Mouse (Mus musculus) embryonic facial prominence, embryonic 14.5 days (tissue): ENCODE measurements around the gene Chd9. TPM values are rescaled to one million over a fixed set of nuclear protein-coding genes. Genes with fewer than 3 reads are reported as not detected.

Experiments
- ATAC-seq: fragments of 200-750 bp; cut with Nextera tagmentation; 2 replicates; pipeline ENCODE4 v1.8.0; 2017; ENCODE audit warnings: low read depth, moderate number of reproducible peaks, moderate TSS enrichment
- DNase-seq: peaks from one replicate; pipeline ENCODE4 v3.0.0-alpha.2; 2015; ENCODE audit warnings: low spot score
- H3K27ac ChIP-seq: fragments of 300-500 bp; sonication (generic); replicated peaks from 2 replicates; pipeline ENCODE4 v1.5.1; 2014; ENCODE audit warnings: low read depth, mild to moderate bottlenecking, low read length, moderate library complexity
- H3K27me3 ChIP-seq: fragments of 300-500 bp; sonication (generic); replicated peaks from 2 replicates; pipeline ENCODE4 v1.6.1; 2014; ENCODE audit warnings: low read length; ENCODE audit not compliant: control insufficient read depth, insufficient read depth
- H3K36me3 ChIP-seq: fragments of 300-500 bp; sonication (generic); 2 replicates; pipeline ENCODE4 v1.6.1; 2014; ENCODE audit warnings: low read length, mixed read lengths; ENCODE audit not compliant: control insufficient read depth, insufficient read depth
- H3K4me1 ChIP-seq: fragments of 300-500 bp; sonication (generic); 2 replicates; pipeline ENCODE4 v1.6.1; 2014; ENCODE audit warnings: antibody characterized with exemption, low read length; ENCODE audit not compliant: control insufficient read depth, insufficient read depth
- H3K4me2 ChIP-seq: fragments of 300-500 bp; sonication (generic); 2 replicates; pipeline ENCODE4 v1.6.1; 2014; ENCODE audit warnings: low read depth, mild to moderate bottlenecking, low read length, moderate library complexity, mixed read lengths
- H3K4me3 ChIP-seq: fragments of 300-500 bp; sonication (generic); 2 replicates; pipeline ENCODE4 v1.5.1; 2014; ENCODE audit warnings: low read depth, mild to moderate bottlenecking, low read length
- H3K9ac ChIP-seq: fragments of 300-500 bp; sonication (generic); 2 replicates; pipeline ENCODE4 v1.6.1; 2014; ENCODE audit warnings: low read depth, mild to moderate bottlenecking, low read length, moderate library complexity, mixed read lengths
- H3K9me3 ChIP-seq: fragments of 300-500 bp; sonication (generic); 2 replicates; pipeline ENCODE4 v1.6.1; 2016; ENCODE audit warnings: low read length; ENCODE audit not compliant: control insufficient read depth
- WGBS: fragments of 180-500 bp; shearing (Covaris S2); extraction: QIAGEN DNeasy Blood & Tissue Kit; methylation state at CpG from one replicate; pipeline ENCODE4 v1.1.7; 2014; 5-methylcytosine and 5-hydroxymethylcytosine counted together
- polyA plus RNA-seq: library from polyadenylated mRNA; unstranded; fragments of >200 nt; fragmentation: Nextera tagmentation; extraction: Ambion mirVana; gene quantifications from 2 replicates; pipeline ENCODE4 v1.2.1, GENCODE M21; 2014

Gene Chd9
- polyA plus RNA-seq, 1 experiment from 2014 or later = 123 TPM

DNA sequence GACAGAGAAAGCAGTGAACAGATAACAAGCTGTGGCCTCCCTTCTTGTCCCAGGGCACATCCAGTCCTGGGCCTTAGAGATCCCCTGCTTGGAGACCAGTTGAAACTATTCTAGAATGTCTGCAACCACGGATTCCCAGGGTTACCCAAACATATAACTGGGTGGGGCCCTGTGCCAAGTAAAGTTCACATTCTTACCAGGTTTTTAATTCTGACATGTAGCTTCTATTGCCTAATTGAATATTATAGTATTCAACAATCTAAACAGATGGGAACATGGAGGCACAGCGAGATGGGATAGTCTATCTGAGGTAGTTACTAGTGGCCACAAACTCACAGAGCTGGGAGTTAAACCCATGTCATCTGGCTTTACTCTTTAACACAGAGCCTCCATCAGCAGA lies 10.9 kb upstream of the Chd9 start, which contains the start of gene Gm19935:
TSS of gene Gm19935 (minus strand) at position 101 of the 400 bp plus-strand sequence.
- Histone ChIP-seq H3K9me3 (no peaks in the 10 kb centered on the region), H3K4me2 (no peak within 1 kb of the TSS), H3K4me3 (no peak within 1 kb of the TSS), H3K36me3 (no peaks in the 10 kb centered on the region), H3K27ac (no peak within 1 kb of the TSS), H3K4me1 (no peaks in the 10 kb centered on the region), H3K9ac (no peak within 1 kb of the TSS), H3K27me3 (no peaks in the 10 kb centered on the region)
- DNase-seq (no peak), ATAC-seq (peak; percentile 22; the same call in 1 of the 2 replicates)
- WGBS = 74% methylated on average over 2 of the region's 2 CpGs

DNA sequence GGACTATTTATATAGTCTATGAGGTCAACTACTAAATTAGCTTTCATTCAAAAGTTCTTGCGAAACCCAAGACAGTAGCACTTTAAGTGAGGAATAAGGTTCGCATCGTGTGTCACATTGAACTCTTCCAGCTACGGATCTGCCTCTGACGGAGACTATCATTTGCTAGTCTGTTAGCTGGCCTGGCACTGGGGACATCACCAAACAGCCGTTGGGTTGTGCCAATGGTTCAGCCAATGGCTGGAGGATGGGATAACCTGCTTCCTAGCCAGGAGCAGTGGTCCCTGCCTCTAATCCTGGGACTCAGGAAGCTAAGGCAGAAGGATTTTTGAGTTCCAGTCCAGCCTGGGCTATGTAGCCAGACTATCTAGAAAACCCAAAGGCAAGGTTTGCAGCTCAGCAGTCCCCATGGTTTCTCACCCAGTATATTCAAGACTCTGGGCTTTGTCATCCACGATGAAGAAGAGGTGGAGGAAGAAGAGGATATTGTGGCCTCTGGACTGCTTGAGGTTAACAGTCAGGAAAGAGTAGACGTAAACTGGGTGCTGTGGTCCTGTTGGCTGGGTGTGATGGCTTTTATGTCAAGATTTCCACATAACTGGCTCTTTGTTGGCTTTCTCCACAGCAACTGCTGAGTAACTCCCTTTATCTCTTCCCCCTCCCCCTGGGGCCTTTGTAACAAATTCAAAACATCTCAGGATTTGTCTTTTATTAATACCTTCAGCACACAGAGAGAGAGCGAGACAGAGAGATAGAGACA lies 8.4 kb upstream of the Chd9 start:
- Histone ChIP-seq H3K27ac (no peak overlapping the region), H3K36me3 (no peaks in the 10 kb centered on the region), H3K4me1 (no peaks in the 10 kb centered on the region), H3K9me3 (0 out of 2 replicates have a peak, but pooled peaks cover 8% of the 10 kb centered on the region), H3K27me3 (no peaks in the 10 kb centered on the region), H3K9ac (no peak overlapping the region), H3K4me3 (no peak overlapping the region), H3K4me2 (no peak overlapping the region)
- DNase-seq (no peak), ATAC-seq (no peak)
- 84% methylated on average over 9 of the region's 9 CpGs for whole genome bisulfite sequencing

DNA sequence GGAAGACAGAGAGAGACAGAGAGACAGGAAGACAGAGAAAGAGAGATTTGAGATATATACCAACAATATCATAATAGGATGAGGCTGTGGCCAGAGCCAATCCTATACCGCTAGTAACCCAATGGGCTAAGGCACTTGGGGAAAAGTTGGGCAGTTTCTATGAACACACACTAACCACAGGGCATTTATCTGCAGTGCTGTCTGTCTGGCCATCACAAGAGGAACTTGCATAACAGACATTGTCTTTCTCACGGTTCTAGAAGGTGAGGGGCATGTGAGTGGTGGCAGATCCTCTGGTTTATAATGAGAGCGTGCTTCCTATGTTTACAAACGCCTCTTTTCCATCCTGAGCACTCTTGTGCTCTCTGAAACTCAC lies 7.8 kb upstream of the Chd9 start:
- no peaks in the 10 kb centered on the region for H3K36me3 ChIP-seq
- H3K27ac ChIP-seq = no peak overlapping the region
- no peak for ATAC-seq
- no peak overlapping the region for H3K4me2 ChIP-seq
- H3K4me3 ChIP-seq = no peak overlapping the region
- DNase-seq = no peak
- 85% methylated on average over 4 of the region's 4 CpGs for WGBS
- no peaks in the 10 kb centered on the region for H3K27me3 ChIP-seq
- H3K4me1 ChIP-seq = no peaks in the 10 kb centered on the region
- H3K9me3 ChIP-seq = 0 out of 2 replicates have a peak, but pooled peaks cover 8% of the 10 kb centered on the region
- no peak overlapping the region for H3K9ac ChIP-seq

DNA sequence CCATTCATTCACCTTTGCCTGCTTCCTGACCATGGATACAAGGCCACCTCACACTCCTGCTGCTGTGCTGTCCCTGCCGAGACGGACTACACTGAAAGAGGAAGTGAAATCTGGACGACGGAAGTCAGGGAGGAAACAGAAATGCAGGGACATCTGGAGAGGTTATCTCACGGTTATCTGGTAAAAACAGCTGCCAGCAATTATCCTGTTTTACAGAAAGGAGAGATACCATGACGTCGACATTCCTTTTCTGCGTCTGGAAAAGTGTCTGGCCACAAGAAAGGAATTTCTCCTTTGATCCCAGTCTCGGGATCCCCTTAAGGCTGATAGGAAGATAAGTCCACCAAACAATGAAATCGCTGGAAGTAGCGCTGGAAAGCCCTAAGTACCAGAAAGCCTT lies 5.7 kb upstream of the Chd9 start:
- Histone ChIP-seq H3K4me3 (no peak overlapping the region), H3K9me3 (0 out of 2 replicates have a peak, but pooled peaks cover 8% of the 10 kb centered on the region), H3K36me3 (no peaks in the 10 kb centered on the region), H3K27me3 (no peaks in the 10 kb centered on the region), H3K27ac (no peak overlapping the region), H3K9ac (no peak overlapping the region), H3K4me1 (no peaks in the 10 kb centered on the region), H3K4me2 (no peak overlapping the region)
- ATAC-seq (no peak), DNase-seq (peak; percentile 36)
- WGBS = 13% methylated on average over 11 of the region's 11 CpGs

DNA sequence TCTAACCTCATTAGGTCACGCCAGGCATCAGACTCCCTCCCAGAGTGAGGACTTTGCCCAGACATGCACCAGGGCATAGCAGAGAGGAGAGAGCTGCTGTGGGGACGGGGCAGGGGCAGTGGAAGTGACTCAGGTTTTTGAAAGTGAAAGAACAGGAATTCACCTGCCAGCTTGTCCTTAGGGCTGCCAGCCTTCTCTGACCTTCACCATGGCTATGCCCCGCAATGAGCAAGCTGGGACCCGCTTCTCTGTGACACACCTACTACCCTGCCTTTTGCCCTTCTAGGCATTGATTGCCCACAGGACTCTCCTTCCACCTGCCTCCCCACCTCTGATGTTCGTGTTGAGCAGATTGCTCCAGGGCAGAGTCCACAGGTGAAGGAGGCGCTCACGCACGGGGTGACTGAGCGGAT lies 2.7 kb upstream of the Chd9 start:
- ATAC-seq (no peak), DNase-seq (no peak)
- Histone ChIP-seq H3K27me3 (no peaks in the 10 kb centered on the region), H3K9ac (no peak overlapping the region), H3K36me3 (no peaks in the 10 kb centered on the region), H3K4me1 (peaks cover 7% of the 10 kb centered on the region; the same call in 1 of the 2 replicates), H3K4me3 (no peak overlapping the region), H3K9me3 (0 out of 2 replicates have a peak, but pooled peaks cover 8% of the 10 kb centered on the region), H3K27ac (no peak overlapping the region), H3K4me2 (no peak overlapping the region)
- 65% methylated on average over 9 of the region's 9 CpGs for WGBS

DNA sequence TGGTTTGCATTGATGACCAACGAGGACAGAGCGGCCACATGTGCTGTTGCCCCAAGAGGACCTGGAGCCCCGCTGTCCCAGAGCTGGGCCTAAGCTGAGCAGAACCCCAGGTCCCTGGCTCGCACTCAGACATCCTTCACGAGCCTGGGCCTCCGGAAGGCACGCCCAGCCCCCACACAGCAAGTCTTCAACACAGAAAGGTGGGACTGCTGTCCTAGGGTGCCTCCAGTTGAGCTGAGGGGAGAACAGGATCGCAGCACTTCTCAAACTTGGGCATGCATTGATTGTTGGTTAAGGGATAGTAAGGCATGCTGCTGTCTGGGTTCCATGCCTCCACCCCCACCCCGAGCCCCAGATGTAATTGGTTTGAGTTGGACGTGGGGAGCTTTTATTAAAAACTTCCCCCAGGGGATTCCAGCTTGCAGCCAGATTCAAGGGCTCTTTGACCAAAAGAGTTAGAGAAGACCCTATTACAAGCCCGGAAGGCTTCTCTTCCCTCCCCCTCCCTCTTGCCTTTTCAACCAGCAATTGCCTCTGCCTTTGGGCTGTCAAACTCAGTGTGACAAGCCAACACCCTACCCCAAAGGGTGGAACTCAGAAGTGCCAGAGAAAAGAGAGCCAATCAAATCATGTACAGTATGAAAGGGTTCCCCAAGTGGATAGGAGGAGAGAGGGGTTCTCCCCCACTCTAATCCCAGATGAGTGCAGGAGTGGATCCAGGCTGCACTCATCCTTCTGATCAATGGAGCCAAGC lies 1.0 kb downstream of the Chd9 start:
- Histone ChIP-seq H3K4me3 (peak overlapping the region; percentile 50), H3K27me3 (no peaks in the 10 kb centered on the region), H3K9ac (peak overlapping the region; percentile 73), H3K27ac (peak overlapping the region; percentile 80), H3K36me3 (no peaks in the 10 kb centered on the region), H3K4me2 (peak overlapping the region; percentile 84), H3K9me3 (no peaks in the 10 kb centered on the region), H3K4me1 (peaks cover 7% of the 10 kb centered on the region; the same call in 1 of the 2 replicates)
- DNase-seq (peak; percentile 78), ATAC-seq (peak; percentile 75)
- 1% methylated on average over 11 of the region's 11 CpGs for WGBS

DNA sequence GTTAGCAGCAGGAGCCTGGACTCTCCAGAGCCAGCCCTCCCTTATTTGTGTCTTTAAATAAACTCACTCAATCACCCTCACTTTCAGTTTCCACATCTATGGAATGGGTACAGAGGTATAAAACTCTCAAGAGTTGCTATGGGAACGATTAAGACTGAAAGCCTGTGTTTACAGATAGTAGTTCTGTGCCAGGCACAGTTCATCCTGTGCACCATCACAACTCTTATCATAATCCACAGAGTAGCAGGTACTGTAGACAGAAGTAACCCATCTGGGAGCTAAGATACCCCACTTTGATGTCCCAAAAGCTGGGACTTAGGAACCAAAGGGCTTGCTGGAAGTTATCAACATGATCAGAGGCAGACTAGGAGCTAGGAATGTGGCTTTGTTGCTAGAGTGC lies 1.7 kb downstream of the Chd9 start:
- H3K4me1 ChIP-seq = peaks cover 7% of the 10 kb centered on the region; the same call in 1 of the 2 replicates
- H3K36me3 ChIP-seq = no peaks in the 10 kb centered on the region
- H3K4me2 ChIP-seq = peak overlapping the region; percentile 84
- peak overlapping the region; percentile 80; the same call in 1 of the 2 replicates for H3K27ac ChIP-seq
- no peaks in the 10 kb centered on the region for H3K9me3 ChIP-seq
- 71% methylated on average over 1 of the region's 1 CpGs for WGBS
- DNase-seq (no peak), ATAC-seq (no peak)
- peak overlapping the region; percentile 73; the same call in 1 of the 2 replicates for H3K9ac ChIP-seq
- no peaks in the 10 kb centered on the region for H3K27me3 ChIP-seq
- peak overlapping the region; percentile 50; the same call in 1 of the 2 replicates for H3K4me3 ChIP-seq

DNA sequence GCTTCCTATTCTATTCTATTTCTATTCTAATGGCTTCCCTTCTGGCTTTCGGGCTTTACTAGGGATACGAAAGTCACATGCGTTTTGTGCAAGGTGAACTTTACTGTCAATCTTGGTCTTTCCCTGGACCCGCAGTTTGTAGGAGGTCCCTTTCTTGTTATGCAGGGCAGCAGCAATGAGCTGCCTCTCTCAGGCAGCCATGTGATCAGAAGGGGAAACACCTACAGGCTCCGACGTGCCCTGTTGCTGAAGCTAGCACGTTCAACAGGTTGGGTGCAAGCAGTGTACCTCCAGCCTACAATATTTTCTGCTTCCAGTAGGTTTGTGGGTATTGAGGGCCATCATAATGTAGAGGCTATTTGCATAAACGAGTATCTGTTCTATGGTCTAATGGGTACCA lies 2.8 kb downstream of the Chd9 start:
- DNase-seq (peak; percentile 59), ATAC-seq (no peak)
- no peaks in the 10 kb centered on the region for H3K27me3 ChIP-seq
- no peak overlapping the region for H3K4me3 ChIP-seq
- no peak overlapping the region for H3K4me2 ChIP-seq
- H3K9ac ChIP-seq = no peak overlapping the region
- no peaks in the 10 kb centered on the region for H3K36me3 ChIP-seq
- H3K4me1 ChIP-seq = peaks cover 7% of the 10 kb centered on the region; the same call in 1 of the 2 replicates
- WGBS = 62% methylated on average over 8 of the region's 8 CpGs
- no peak overlapping the region for H3K27ac ChIP-seq
- no peaks in the 10 kb centered on the region for H3K9me3 ChIP-seq
